Mouse (Mus musculus): ENCODE results near the gene H2al1f. TPM values are rescaled to one million over a fixed set of nuclear protein-coding genes. Genes with fewer than 3 reads are reported as not detected.

The H2al1f gene
- total RNA-seq, 4 experiments from 2014 or later: not detected

Other genes starting within 250 kb of the H2al1f start
- gene H2al1a, start 15.9 kb upstream of the H2al1f start, total RNA-seq (2022): not detected
- not detected for gene H2al1b, start 12.7 kb upstream of the H2al1f start, total RNA-seq (2022)
- not detected for gene H2al1c, start 9.5 kb upstream of the H2al1f start, total RNA-seq (2022)
- gene H2al1d, start 6.3 kb upstream of the H2al1f start, total RNA-seq (2022): not detected
- gene H2al1e, start 3.2 kb upstream of the H2al1f start, total RNA-seq (2022): not detected
- not detected for gene H2al1g, start 3.1 kb downstream of the H2al1f start, total RNA-seq (2022)
- not detected for gene H2al1h, start 6.3 kb downstream of the H2al1f start, total RNA-seq (2022)
- not detected for gene H2al1i, start 9.5 kb downstream of the H2al1f start, total RNA-seq (2022)
- not detected for gene H2al1j, start 12.7 kb downstream of the H2al1f start, total RNA-seq (2022)

Measured in heart, adult 8-10 months (tissue).